Mouse (Mus musculus) forebrain, embryonic 13.5 days (tissue): Measurements from ENCODE around the gene Ube3c. TPM values are rescaled to one million over a fixed set of nuclear protein-coding genes. Genes with fewer than 3 reads are reported as not detected.

ENCODE experiments used
- ATAC-seq: fragments of 200-750 bp; cut with Nextera tagmentation; 2 replicates; pipeline ENCODE4 v1.8.0; 2017
- H3K27ac ChIP-seq: fragments of 300-500 bp; sonication (generic); 2 replicates; pipeline ENCODE4 v1.5.1; 2015; ENCODE audit warnings: inconsistent platforms, mild to moderate bottlenecking, moderate library complexity
- H3K27me3 ChIP-seq: fragments of 300-500 bp; sonication (generic); 2 replicates; pipeline ENCODE4 v1.6.1; 2015; ENCODE audit warnings: mild to moderate bottlenecking, inconsistent platforms
- H3K36me3 ChIP-seq: fragments of 300-500 bp; sonication (generic); 2 replicates; pipeline ENCODE4 v1.6.1; 2015; ENCODE audit warnings: mild to moderate bottlenecking, inconsistent platforms; ENCODE audit not compliant: poor library complexity, severe bottlenecking
- H3K4me1 ChIP-seq: fragments of 300-500 bp; sonication (generic); 2 replicates; pipeline ENCODE4 v1.6.1; 2015; ENCODE audit warnings: inconsistent platforms
- H3K4me2 ChIP-seq: fragments of 300-500 bp; sonication (generic); 2 replicates; pipeline ENCODE4 v1.6.1; 2015; ENCODE audit warnings: inconsistent platforms, mild to moderate bottlenecking, moderate library complexity
- H3K4me3 ChIP-seq: fragments of 300-500 bp; sonication (generic); 2 replicates; pipeline ENCODE4 v1.5.1; 2015; ENCODE audit warnings: mild to moderate bottlenecking, inconsistent platforms
- H3K9ac ChIP-seq: fragments of 300-500 bp; sonication (generic); 2 replicates; pipeline ENCODE4 v1.6.1; 2015; ENCODE audit warnings: mild to moderate bottlenecking, inconsistent platforms
- H3K9me3 ChIP-seq: fragments of 300-500 bp; sonication (generic); replicated peaks from 2 replicates; pipeline ENCODE4 v1.6.1; 2016; ENCODE audit warnings: inconsistent platforms
- WGBS: fragments of 180-500 bp; shearing (Covaris S2); methylation state at CpG from one replicate; pipeline ENCODE4 v1.1.7; 2015; 5-methylcytosine and 5-hydroxymethylcytosine counted together
- polyA plus RNA-seq: library from polyadenylated mRNA; unstranded; fragments of >200 nt; fragmentation: Nextera tagmentation; extraction: Ambion mirVana; gene quantifications from 2 replicates; pipeline ENCODE4 v1.2.1, GENCODE M21; 2015

Gene Ube3c
- polyA plus RNA-seq, 1 experiment from 2014 or later = 18.7 TPM

GRCm38 (mm10) chr5:29685085-29685484, 116.0 kb downstream of the Ube3c start:
- WGBS = 90% methylated on average over 4 of the region's 4 CpGs
- Histone ChIP-seq H3K27me3 (no peaks in the 10 kb centered on the region), H3K9me3 (no peaks in the 10 kb centered on the region), H3K4me2 (no peak overlapping the region), H3K36me3 (peaks cover 6% of the 10 kb centered on the region; the same call in 1 of the 2 replicates), H3K4me3 (no peak overlapping the region), H3K4me1 (no peaks in the 10 kb centered on the region), H3K9ac (no peak overlapping the region), H3K27ac (no peak overlapping the region)
- no peak for ATAC-seq

DNA sequence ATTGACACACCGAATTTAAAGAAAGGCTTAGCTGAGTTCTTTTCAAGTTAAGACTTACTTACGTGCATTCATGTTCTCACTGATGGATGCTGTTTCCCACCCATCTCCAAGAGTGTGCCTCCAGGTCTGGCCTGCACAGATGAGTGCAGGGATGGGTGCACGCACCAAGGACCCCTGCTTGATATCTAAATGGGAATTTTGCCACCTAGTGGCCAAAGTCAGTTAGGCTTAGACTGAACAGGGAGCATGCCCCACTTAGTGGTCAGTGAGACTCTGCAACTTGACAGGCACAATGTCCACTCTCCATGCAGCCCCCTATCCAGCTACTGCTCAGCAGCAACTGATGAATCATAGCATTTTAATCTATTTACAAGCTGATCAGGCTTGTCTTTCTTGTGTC, 118.6 kb downstream of the Ube3c start:
- Histone ChIP-seq H3K27me3 (no peaks in the 10 kb centered on the region), H3K9ac (no peak overlapping the region), H3K4me1 (no peaks in the 10 kb centered on the region), H3K36me3 (no peaks in the 10 kb centered on the region), H3K4me2 (no peak overlapping the region), H3K4me3 (no peak overlapping the region), H3K9me3 (no peaks in the 10 kb centered on the region), H3K27ac (no peak overlapping the region)
- peak; percentile 70; the same call in 1 of the 2 replicates for ATAC-seq
- WGBS = 51% methylated on average over 3 of the region's 3 CpGs

DNA sequence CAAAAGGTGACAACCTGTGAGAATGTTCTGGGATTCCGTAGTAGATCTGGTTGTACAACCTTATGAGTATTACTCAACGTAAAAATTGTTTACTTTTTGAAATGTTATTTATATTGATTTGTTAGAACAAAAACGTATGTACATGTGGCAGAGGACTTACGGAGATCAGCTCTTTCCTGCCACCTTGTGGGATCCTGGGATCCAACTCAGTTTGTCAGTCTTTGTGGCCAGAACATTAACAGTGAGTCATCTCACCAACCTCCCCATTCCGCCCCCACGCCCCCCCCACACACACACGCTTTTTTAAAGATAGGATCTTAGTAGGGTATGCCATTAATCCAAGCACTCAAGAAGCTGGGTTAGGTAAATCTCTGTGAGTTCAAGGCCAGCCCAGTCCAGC, 119.3 kb downstream of the Ube3c start:
- ATAC-seq = no peak
- H3K27me3 ChIP-seq = no peaks in the 10 kb centered on the region
- no peaks in the 10 kb centered on the region for H3K9me3 ChIP-seq

DNA sequence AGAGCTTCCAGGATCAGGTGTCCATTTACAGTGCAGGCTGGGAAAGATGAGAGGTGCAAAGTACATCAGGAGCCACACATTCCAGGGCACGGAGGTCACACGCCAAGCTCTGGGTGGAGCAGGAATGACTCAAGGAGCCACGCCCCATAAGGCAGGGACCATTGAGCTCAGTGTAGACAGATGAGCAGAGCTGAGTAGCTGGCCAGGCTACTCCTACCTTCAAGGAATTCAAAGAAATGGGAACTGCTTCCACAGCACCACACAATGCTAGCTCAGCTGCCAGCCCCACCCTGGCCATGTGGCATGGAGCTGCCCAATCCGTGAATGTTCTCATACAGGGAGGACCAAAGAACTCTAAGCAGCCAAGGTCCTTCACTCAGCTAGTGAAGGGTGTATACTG, 129.5 kb downstream of the Ube3c start:
- no peaks in the 10 kb centered on the region for H3K36me3 ChIP-seq
- H3K9ac ChIP-seq = no peak overlapping the region
- 0 out of 2 replicates have a peak, but pooled peaks cover 3% of the 10 kb centered on the region for H3K9me3 ChIP-seq
- 84% methylated on average over 4 of the region's 4 CpGs for WGBS
- no peak overlapping the region for H3K27ac ChIP-seq
- no peak overlapping the region for H3K4me2 ChIP-seq
- H3K4me3 ChIP-seq = no peak overlapping the region
- H3K4me1 ChIP-seq = no peaks in the 10 kb centered on the region
- ATAC-seq = no peak
- no peaks in the 10 kb centered on the region for H3K27me3 ChIP-seq

More for the DNA sequence above, 119.3 kb downstream of the Ube3c start:
- Histone ChIP-seq H3K4me2 (no peak overlapping the region), H3K9ac (no peak overlapping the region), H3K4me1 (no peaks in the 10 kb centered on the region), H3K27ac (no peak overlapping the region), H3K36me3 (no peaks in the 10 kb centered on the region), H3K4me3 (no peak overlapping the region)
- WGBS = 70% methylated on average over 7 of the region's 7 CpGs

DNA sequence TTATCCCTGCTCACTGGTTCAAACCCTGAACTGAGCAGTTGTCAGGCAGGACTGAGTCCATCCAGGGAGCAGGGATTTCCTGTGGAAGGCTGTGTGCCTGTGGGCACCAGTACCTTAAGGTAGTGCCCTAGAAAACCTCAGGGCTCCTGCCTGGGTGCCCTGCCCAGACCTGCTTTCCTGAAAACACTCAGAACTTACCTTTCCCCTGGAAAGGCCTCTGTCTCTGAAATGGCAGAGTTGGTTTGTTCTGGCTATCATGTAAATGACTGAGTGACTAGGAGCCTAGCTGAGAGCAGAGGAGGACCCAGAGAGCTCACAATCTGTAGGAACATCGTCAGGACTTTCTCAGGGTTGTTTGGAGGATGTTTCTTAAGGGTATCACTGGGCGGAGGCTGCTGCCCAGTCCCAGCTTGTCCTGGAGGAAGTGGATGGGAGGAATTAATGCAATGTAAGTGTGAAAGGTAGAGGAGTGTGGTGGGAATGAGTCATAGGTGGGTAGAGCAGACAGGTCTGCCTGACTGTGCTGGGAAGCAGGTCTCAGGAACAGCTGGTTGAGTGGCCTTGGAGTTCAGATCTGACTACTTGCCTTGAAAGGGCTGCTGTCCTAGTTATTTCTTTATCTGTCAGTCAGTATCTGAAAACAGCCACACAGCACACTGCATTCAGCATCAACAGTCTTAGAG, 130.6 kb downstream of the Ube3c start:
- H3K9me3 ChIP-seq = 0 out of 2 replicates have a peak, but pooled peaks cover 3% of the 10 kb centered on the region
- H3K4me2 ChIP-seq = no peak overlapping the region
- ATAC-seq = no peak
- no peaks in the 10 kb centered on the region for H3K4me1 ChIP-seq
- no peaks in the 10 kb centered on the region for H3K36me3 ChIP-seq
- no peak overlapping the region for H3K9ac ChIP-seq
- no peak overlapping the region for H3K27ac ChIP-seq
- H3K27me3 ChIP-seq = no peaks in the 10 kb centered on the region
- 80% methylated on average over 2 of the region's 2 CpGs for WGBS
- H3K4me3 ChIP-seq = no peak overlapping the region

DNA sequence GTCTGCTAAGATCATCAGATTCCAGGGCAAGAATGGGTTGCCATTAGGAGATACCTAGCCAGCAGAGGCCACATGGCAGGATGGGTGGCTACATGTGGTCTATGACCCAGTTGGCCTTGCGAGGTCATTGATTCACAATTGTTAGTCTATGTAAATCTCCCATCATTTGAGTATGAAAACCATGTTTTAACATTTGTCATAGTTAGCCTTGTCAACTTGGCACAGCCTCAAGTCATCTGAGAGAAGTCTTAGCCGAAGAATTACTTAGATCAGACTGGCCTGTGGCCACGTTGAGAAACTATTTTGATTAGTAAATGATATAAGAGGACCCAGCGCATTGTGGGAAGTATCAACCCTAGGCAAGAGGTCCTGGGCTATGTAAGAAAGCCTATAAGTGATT, 138.2 kb downstream of the Ube3c start:
- Histone ChIP-seq H3K9me3 (no peaks in the 10 kb centered on the region), H3K4me2 (no peak overlapping the region), H3K27me3 (no peaks in the 10 kb centered on the region), H3K27ac (no peak overlapping the region), H3K36me3 (no peaks in the 10 kb centered on the region), H3K9ac (no peak overlapping the region), H3K4me1 (no peaks in the 10 kb centered on the region), H3K4me3 (no peak overlapping the region)
- 87% methylated on average over 4 of the region's 4 CpGs for WGBS
- ATAC-seq = no peak

DNA sequence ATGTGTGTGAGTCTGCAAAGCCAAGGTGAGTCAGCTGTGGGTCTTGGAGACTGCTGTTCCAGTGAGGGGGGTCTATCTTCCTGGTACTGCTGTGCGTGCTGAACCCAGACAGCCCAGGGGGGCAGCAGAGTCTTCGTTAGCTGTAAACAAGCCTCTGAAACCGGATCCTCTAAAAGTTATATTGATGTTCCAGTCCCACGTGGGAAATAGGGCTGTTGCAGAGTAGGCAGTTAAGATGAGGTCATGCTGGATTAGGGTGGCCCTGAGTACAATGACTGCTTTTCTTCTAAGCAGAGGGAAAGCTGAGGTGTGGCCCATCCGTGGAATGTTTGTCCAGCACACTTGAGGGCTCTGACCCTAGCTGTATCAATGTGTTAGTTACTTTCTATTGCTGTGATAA, 139.2 kb downstream of the Ube3c start:
- H3K4me1 ChIP-seq = no peaks in the 10 kb centered on the region
- H3K4me3 ChIP-seq = no peak overlapping the region
- H3K27ac ChIP-seq = no peak overlapping the region
- no peak overlapping the region for H3K4me2 ChIP-seq
- ATAC-seq = no peak
- WGBS = 28% methylated on average over 5 of the region's 5 CpGs
- no peaks in the 10 kb centered on the region for H3K9me3 ChIP-seq
- H3K36me3 ChIP-seq = no peaks in the 10 kb centered on the region
- no peaks in the 10 kb centered on the region for H3K27me3 ChIP-seq
- no peak overlapping the region for H3K9ac ChIP-seq

DNA sequence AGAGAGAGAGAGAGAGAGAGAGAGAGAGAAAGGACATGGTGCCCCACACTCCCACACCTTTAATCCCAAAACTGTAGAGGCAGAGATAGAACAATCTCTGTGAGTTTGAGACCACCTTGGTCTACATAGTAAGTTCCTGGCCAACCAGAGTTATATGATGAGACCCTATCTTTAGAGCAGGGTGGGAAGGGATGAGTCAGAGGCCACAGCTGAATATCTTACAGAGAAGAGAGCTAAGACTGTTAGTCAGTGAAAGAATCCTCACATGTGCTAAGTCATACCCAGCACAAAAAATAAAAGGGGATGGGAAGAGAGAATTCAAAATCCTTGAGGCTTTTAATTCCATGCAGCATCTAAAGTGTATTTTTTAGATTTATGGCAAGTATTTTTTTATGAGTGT, 142.6 kb downstream of the Ube3c start:
- Histone ChIP-seq H3K27me3 (no peaks in the 10 kb centered on the region), H3K36me3 (no peaks in the 10 kb centered on the region), H3K4me2 (no peak overlapping the region), H3K4me3 (no peak overlapping the region), H3K9ac (no peak overlapping the region), H3K27ac (no peak overlapping the region), H3K4me1 (no peaks in the 10 kb centered on the region), H3K9me3 (no peaks in the 10 kb centered on the region)
- ATAC-seq = no peak

DNA sequence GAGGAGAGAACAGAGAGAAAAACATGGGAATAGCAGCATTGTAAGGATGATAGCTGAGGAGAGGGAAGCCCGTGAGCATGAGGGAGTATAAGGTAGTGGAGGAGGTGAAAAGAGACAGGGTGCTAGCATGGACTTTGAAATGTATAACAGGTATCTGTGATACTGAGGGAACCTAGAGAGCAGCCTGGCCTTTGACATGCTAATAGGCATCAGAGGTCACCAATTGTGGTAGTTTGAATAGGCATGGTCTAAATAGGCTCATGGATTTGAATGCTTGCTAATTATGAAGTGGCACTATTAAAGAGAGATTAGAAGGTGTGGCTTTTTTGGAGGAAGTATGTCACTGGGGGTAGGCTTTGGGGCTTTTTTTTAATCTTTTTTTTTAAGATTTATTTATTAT, 143.9 kb downstream of the Ube3c start:
- H3K27ac ChIP-seq = no peak overlapping the region
- no peaks in the 10 kb centered on the region for H3K4me1 ChIP-seq
- 46% methylated on average over 1 of the region's 1 CpGs for WGBS
- no peak overlapping the region for H3K4me2 ChIP-seq
- ATAC-seq = no peak
- H3K9ac ChIP-seq = no peak overlapping the region
- no peaks in the 10 kb centered on the region for H3K27me3 ChIP-seq
- no peaks in the 10 kb centered on the region for H3K9me3 ChIP-seq
- no peak overlapping the region for H3K4me3 ChIP-seq
- H3K36me3 ChIP-seq = no peaks in the 10 kb centered on the region

DNA sequence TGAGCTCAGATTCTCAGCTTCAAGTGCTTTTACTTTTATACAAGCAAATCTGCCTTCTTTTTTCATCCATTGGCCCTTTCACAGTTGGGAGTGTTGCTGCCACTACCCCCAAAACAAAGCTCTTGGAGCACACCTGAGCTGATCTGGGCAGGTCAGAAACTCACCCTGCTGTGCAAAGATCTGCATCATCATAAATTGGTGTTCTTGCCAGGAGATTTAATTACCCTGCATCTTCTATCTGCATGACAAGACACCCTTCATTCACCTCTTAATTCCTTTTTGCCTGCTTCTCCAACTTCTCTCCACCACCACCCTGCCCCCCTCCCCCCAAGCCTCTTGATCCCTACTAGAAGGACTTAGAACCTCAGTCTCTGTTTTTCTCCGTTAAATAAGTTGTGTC, 152.1 kb downstream of the Ube3c start:
- no peak for ATAC-seq

GRCm38 (mm10) chr5:29725369-29725768, 156.3 kb downstream of the Ube3c start:
- Histone ChIP-seq H3K27ac (no peak overlapping the region), H3K9me3 (no peaks in the 10 kb centered on the region), H3K9ac (no peak overlapping the region), H3K36me3 (no peaks in the 10 kb centered on the region), H3K4me3 (no peak overlapping the region), H3K27me3 (no peaks in the 10 kb centered on the region), H3K4me2 (no peak overlapping the region), H3K4me1 (no peaks in the 10 kb centered on the region)
- WGBS = 91% methylated on average over 2 of the region's 2 CpGs
- ATAC-seq = no peak

More for the DNA sequence above, 152.1 kb downstream of the Ube3c start:
- Histone ChIP-seq H3K9me3 (no peaks in the 10 kb centered on the region), H3K4me3 (no peak overlapping the region), H3K27ac (no peak overlapping the region), H3K9ac (no peak overlapping the region), H3K27me3 (no peaks in the 10 kb centered on the region), H3K4me2 (no peak overlapping the region), H3K36me3 (no peaks in the 10 kb centered on the region), H3K4me1 (no peaks in the 10 kb centered on the region)
- 18% methylated on average over 1 of the region's 1 CpGs for WGBS
